In the genomic region with DNA sequence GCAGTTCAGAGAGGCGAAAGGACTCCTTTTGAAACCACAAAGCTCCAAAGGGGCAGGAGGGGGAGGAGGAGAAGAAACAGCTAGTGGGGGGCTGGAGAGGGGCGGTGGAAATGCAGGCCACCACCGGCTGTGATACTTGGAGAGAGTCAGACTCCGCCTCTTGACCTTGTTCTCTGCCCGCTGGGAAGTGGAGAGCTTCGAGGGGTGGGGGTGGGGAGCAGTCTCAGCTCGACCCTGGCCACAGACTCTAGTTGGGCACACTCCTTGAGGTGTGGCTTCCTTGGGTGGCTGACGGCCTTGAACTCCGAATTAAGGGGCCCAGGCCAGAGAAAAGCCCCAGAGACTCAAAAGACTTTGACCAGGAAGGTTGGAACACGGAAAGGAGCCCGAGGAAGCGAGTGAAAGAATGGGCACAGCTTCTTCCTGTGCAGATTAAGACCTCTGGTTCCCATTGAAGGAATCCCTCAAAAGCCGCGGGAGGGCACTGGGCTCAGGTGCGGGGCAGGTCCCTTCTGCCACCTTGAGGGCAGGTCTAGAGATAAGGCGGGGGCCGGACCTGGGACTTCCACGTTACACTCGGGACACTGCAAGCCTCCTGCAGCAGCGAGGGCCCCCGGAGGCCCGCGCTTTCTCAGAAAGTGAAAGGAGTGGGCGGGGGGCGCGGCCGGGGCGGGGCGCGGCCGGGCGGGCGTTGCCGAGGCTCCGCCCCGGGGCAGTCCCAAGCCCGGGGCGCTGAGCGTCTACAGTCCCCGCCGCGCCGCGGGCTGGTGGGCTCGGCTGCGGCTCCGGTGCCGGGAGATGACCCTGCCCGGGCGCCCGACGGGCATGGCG, we compare ENCODE assay signal across 8 mouse cellular contexts. TPM values are rescaled to one million over a fixed set of nuclear protein-coding genes. Genes with fewer than 3 reads are reported as not detected.
DNase-seq lines count a peak whose midpoint lies in the region; ATAC-seq and TF ChIP-seq lines count a peak whose summit lies in the region.

TSS of gene Itpka (plus strand) at position 757 of the 831 bp plus-strand sequence.

- peak within 1 kb of the TSS; percentile 65 for H3K4me3 ChIP-seq in heart, embryonic 13.5 days
- peak within 1 kb of the TSS; percentile 67 for H3K4me3 ChIP-seq in kidney, postnatal 0 days (replicated peaks; ENCODE audit: low read depth, low read length)
- peak within 1 kb of the TSS; percentile 72 for H3K4me3 ChIP-seq in liver, embryonic 16.5 days (ENCODE audit: low read depth, low read length)
- H3K4me3 ChIP-seq in neural tube, embryonic 13.5 days = peak within 1 kb of the TSS; percentile 57

- H3K9ac ChIP-seq in heart, embryonic 13.5 days = peak within 1 kb of the TSS; percentile 87
- peak within 1 kb of the TSS; percentile 52 for H3K9ac ChIP-seq in kidney, postnatal 0 days (ENCODE audit: low read depth, low read length)
- H3K9ac ChIP-seq in liver, embryonic 16.5 days (ENCODE audit: low read depth, low read length) = peak within 1 kb of the TSS; percentile 69
- H3K9ac ChIP-seq in neural tube, embryonic 13.5 days = peak within 1 kb of the TSS; percentile 65

- peaks cover 56% of the 10 kb centered on the region for H3K4me1 ChIP-seq in heart, embryonic 13.5 days
- H3K4me1 ChIP-seq in kidney, postnatal 0 days (replicated peaks; ENCODE audit: insufficient read depth, low read length) = peaks cover 19% of the 10 kb centered on the region
- peaks cover 45% of the 10 kb centered on the region for H3K4me1 ChIP-seq in liver, embryonic 16.5 days (ENCODE audit: control insufficient read depth, low read depth, low read length)
- peaks cover 41% of the 10 kb centered on the region for H3K4me1 ChIP-seq in neural tube, embryonic 13.5 days (replicated peaks)

- no peak for TF ChIP-seq CTCF in kidney, postnatal 0 days (IDR thresholded peaks at IDR 0.05; ENCODE audit: low read depth)

- H3K27me3 ChIP-seq in heart, embryonic 13.5 days (replicated peaks) = peaks cover 36% of the 10 kb centered on the region
- peaks cover 11% of the 10 kb centered on the region for H3K27me3 ChIP-seq in kidney, postnatal 0 days (ENCODE audit: insufficient read depth, low read length)
- H3K27me3 ChIP-seq in liver, embryonic 16.5 days (ENCODE audit: control insufficient read depth, insufficient read depth, low read depth, low read length) = peaks cover 48% of the 10 kb centered on the region
- H3K27me3 ChIP-seq in neural tube, embryonic 13.5 days = peaks cover 81% of the 10 kb centered on the region

- peak within 1 kb of the TSS; percentile 90 for H3K27ac ChIP-seq in heart, embryonic 13.5 days (replicated peaks)
- peak within 1 kb of the TSS; percentile 77 for H3K27ac ChIP-seq in kidney, postnatal 0 days
- peak within 1 kb of the TSS; percentile 69 for H3K27ac ChIP-seq in liver, embryonic 16.5 days (ENCODE audit: low read length)
- no peak within 1 kb of the TSS for H3K27ac ChIP-seq in neural tube, embryonic 13.5 days (replicated peaks)

- no peaks in the 10 kb centered on the region for H3K9me3 ChIP-seq in heart, embryonic 13.5 days
- no peaks in the 10 kb centered on the region for H3K9me3 ChIP-seq in kidney, postnatal 0 days (replicated peaks; ENCODE audit: low read length)
- no peaks in the 10 kb centered on the region for H3K9me3 ChIP-seq in liver, embryonic 16.5 days (replicated peaks; ENCODE audit: control insufficient read depth, low read length)
- no peaks in the 10 kb centered on the region for H3K9me3 ChIP-seq in neural tube, embryonic 13.5 days

- ATAC-seq in heart, embryonic 13.5 days (ENCODE audit: extremely low read depth, insufficient number of reproducible peaks, low FRiP score, low TSS enrichment) = peak; percentile 64; the same call in 1 of the 2 replicates
- peak; percentile 75 for ATAC-seq in kidney, postnatal 0 days (replicated peaks; ENCODE audit: low FRiP score, low read depth)
- ATAC-seq in liver, embryonic 16.5 days (ENCODE audit: low read depth) = peak; percentile 74
- ATAC-seq in neural tube, embryonic 13.5 days (ENCODE audit: low read depth) = peak; percentile 70

- no peaks in the 10 kb centered on the region for H3K36me3 ChIP-seq in heart, embryonic 13.5 days
- no peaks in the 10 kb centered on the region for H3K36me3 ChIP-seq in kidney, postnatal 0 days (ENCODE audit: insufficient read depth, low read length)
- H3K36me3 ChIP-seq in liver, embryonic 16.5 days (ENCODE audit: control insufficient read depth, insufficient read depth) = no peaks in the 10 kb centered on the region
- no peaks in the 10 kb centered on the region for H3K36me3 ChIP-seq in neural tube, embryonic 13.5 days

- peak within 1 kb of the TSS; percentile 99 for H3K4me2 ChIP-seq in heart, embryonic 13.5 days
- peak within 1 kb of the TSS; percentile 99 for H3K4me2 ChIP-seq in kidney, postnatal 0 days (ENCODE audit: low read length)
- H3K4me2 ChIP-seq in liver, embryonic 16.5 days (ENCODE audit: low read depth, low read length) = peak within 1 kb of the TSS; percentile 99
- H3K4me2 ChIP-seq in neural tube, embryonic 13.5 days = peak within 1 kb of the TSS; percentile 97

- DNase-seq in 3134 (ENCODE audit: extremely low read depth, insufficient read length, low spot score) (peak; percentile 50), MN1 (ENCODE audit: low spot score) (peak; percentile 66)
- peak; percentile 56 for DNase-seq in embryo, embryonic 11.5 days (ENCODE audit: low read depth, low spot score)
- peak; percentile 72 for DNase-seq in kidney, postnatal 0 days (ENCODE audit: low spot score)
- peak; percentile 57 to 68 for DNase-seq in thymus, adult 18-20 months

- WGBS in heart, embryonic 13.5 days = under 1% methylated on average over 49 of the region's 53 CpGs
- under 1% methylated on average over 50 of the region's 53 CpGs for WGBS in kidney, postnatal 0 days
- WGBS in liver, embryonic 16.5 days (ENCODE audit: insufficient replicate concordance) = 0% methylated on average over 44 of the region's 53 CpGs
- WGBS in neural tube, embryonic 13.5 days = under 1% methylated on average over 47 of the region's 53 CpGs

RNA-seq across cellular contexts. Expression of gene Itpka, which starts in this region (rescaled TPM):
- polyA plus RNA-seq in heart, embryonic 13.5 days (2015; fragmentation: Nextera tagmentation; extraction: Ambion mirVana) = 1.8 and 2.1 TPM in 2 replicates
- polyA plus RNA-seq in kidney, postnatal 0 days (2015; fragmentation: Nextera tagmentation; extraction: Ambion mirVana) = 0.83 and 1.1 TPM in 2 replicates
- 2.8 and 3.4 TPM in 2 replicates for polyA plus RNA-seq in liver, embryonic 16.5 days (2015; fragmentation: Nextera tagmentation; extraction: Ambion mirVana)
- polyA plus RNA-seq in neural tube, embryonic 13.5 days (2015; fragmentation: Nextera tagmentation; extraction: Ambion mirVana) = 0.28 TPM in 1 of 2 replicates, not detected in the other

Comparison
In these comparisons a context has a peak if more than half of its experiments do, and no peak if none do; other contexts are left out.
1. Peak in ATAC-seq, H3K4me3 ChIP-seq, H3K9ac ChIP-seq and H3K4me2 ChIP-seq in neural tube, embryonic 13.5 days; RNA of the gene not detected or under 1 TPM.